Mouse (Mus musculus) ovary, postnatal 10 days (tissue): ENCODE data around the gene Traf4.
"Not testable (repeated sequence)": the region's sequence is repeated elsewhere in the genome, so short reads cannot be mapped to it uniquely, and the experiment has no call there.

Source experiments
- DNase-seq: peaks from one replicate; pipeline ENCODE4 v3.0.0; 2022; ENCODE audit warnings: low spot score

Gene Traf4

GRCm38 (mm10) chr11:78164924-78165760 is at the start of gene Traf4:
Traf4 (minus strand) TSS chr11:78165589.
- DNase-seq, result peak; percentile 67

GRCm38 (mm10) chr11:78213086-78213817 is 47.9 kb upstream of the Traf4 start:
- DNase-seq, result no peak

- DNase-seq, result no peak
Measured at GRCm38 (mm10) chr11:78211513-78211912, 46.1 kb upstream of the Traf4 start.

- no peak for DNase-seq
Measured at GRCm38 (mm10) chr11:78210615-78211014, 45.2 kb upstream of the Traf4 start.

GRCm38 (mm10) chr11:78209886-78210285 is 44.5 kb upstream of the Traf4 start:
- no peak for DNase-seq

GRCm38 (mm10) chr11:78207190-78207589 is 41.8 kb upstream of the Traf4 start:
- DNase-seq, result no peak

GRCm38 (mm10) chr11:78205361-78206206 is 40.2 kb upstream of the Traf4 start:
- no peak for DNase-seq

- no peak for DNase-seq
Measured at GRCm38 (mm10) chr11:78204287-78204686, 38.9 kb upstream of the Traf4 start.

GRCm38 (mm10) chr11:78202372-78202771 is 37.0 kb upstream of the Traf4 start:
- DNase-seq, result no peak

- no peak for DNase-seq
Measured at GRCm38 (mm10) chr11:78195101-78195863, 29.9 kb upstream of the Traf4 start.

GRCm38 (mm10) chr11:78194411-78195100 is 29.2 kb upstream of the Traf4 start:
- DNase-seq, result peak; percentile 42

GRCm38 (mm10) chr11:78193113-78193512 is 27.7 kb upstream of the Traf4 start, which contains the start of gene Proca1:
Proca1 (plus strand) TSS chr11:78193392.
- DNase-seq, result no peak

GRCm38 (mm10) chr11:78190041-78190440 is 24.7 kb upstream of the Traf4 start:
- DNase-seq, result no peak

GRCm38 (mm10) chr11:78189234-78190040 is 24.0 kb upstream of the Traf4 start:
- DNase-seq, result peak; percentile 72

GRCm38 (mm10) chr11:78188331-78189233 is 23.2 kb upstream of the Traf4 start, which contains the start of gene Rab34:
Rab34 (plus strand) TSS chr11:78188430.
- peak; percentile 82 for DNase-seq

GRCm38 (mm10) chr11:78184702-78185101 is 19.3 kb upstream of the Traf4 start:
- DNase-seq, result not testable (repeated sequence)

- no peak for DNase-seq
Measured at GRCm38 (mm10) chr11:78183884-78184514, 18.6 kb upstream of the Traf4 start.
